Mouse (Mus musculus) ES-CJ7 (cell line): ENCODE measurements around the gene Slc7a15.
A peak's percentile ranks its signal among the peaks of the same experiment; 100 is the strongest.
"Not testable (repeated sequence)": the region's sequence is repeated elsewhere in the genome, so short reads cannot be mapped to it uniquely, and the experiment has no call there.

Experiments
- DNase-seq: peaks from one replicate; pipeline ENCODE4 v3.0.0; 2011; ENCODE audit warnings: low read depth, low spot score

Slc7a15 gene

GRCm38 (mm10) chr12:8598966-8599365 lies at the start of gene Slc7a15:
Slc7a15 (minus strand) TSS chr12:8599066.
- DNase-seq, result not testable (repeated sequence)

DNA sequence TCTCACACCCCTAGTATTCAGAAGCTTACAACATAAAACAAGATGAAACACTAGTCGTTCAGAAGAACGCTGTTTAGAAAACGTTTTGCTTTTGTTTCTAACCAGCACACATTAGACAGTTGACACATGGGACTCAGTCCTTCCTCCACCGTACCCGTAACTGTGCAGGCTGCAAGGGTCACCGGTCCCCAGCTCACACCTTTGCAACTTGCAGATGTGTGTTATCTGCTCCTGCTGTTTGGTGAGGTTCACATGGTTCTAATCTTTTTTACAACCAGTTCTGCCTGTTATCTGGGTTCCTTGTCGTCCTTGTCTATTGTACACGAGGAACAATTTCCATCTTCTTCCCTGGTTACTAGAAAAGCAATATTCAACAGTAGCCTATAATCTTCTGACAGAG lies 49.3 kb upstream of the Slc7a15 start:
- not testable (repeated sequence) for DNase-seq

DNA sequence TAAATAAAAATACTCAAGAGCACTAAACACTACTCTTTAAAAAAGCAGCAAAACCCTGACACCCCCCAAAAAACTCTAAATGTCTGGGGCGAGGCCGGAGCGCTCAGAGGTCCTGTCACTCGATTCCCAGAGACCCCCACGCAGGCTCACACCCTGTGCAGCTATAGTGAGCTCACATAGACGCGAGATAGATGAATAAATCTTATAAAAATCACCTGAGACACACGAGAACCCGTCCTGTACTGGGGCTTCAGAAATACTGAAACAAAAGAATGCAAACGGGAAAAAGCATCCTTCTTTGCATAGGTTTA lies 42.5 kb upstream of the Slc7a15 start:
- no peak for DNase-seq

DNA sequence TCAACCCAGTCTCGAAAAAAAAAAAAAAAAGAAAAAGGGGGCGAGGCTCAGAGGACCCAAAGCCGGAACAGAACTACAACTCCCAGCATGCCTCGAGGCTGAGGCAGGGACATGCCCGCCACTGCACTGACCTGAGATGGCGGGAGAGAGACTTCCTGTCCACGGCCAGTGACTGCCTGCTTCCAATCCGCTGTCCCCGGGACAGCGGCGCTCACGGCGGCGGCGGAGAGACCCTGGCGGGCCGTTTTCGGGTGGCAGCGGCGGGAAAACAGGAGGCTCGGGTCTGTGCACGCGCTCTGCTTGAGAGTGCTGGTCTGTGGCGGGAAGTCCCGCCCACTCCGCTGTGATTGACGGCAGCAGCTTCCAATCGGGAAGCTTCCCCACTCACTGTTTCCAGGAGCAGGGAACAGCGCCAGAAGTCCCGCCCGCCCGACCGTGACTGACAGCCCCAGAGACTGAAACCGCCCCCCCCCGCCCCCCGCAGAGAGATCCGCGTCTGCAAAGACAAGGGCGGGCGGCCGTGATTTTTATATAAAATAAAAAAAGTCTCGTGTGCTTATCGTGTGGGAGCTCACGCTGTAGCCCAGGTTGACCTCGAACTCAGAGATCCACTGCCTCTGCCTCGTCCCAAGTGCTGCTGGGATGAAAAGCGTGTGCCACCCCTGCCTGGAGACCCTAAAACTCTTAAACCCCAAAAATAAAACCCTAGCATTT lies 42.0 kb upstream of the Slc7a15 start:
- DNase-seq, result peak; percentile 91

DNA sequence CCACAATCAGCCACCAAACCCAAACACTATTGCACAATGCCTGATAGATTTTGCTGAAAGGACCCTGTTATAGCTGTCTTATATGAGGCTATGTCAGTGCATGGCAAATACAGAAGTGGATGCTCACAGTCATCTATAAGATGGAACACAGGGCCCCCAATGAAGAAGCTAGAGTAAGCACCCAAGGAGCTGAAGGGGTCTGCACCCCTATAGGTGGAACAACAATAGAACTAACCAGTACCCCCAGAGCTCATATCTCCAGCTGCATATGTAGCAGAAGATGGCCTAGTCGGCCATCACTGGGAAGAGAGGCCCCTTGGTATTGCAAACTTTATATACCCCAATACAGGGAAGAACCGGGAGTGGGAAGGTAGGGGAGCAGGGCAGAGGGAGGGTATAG lies 41.3 kb upstream of the Slc7a15 start:
- not testable (repeated sequence) for DNase-seq

DNA sequence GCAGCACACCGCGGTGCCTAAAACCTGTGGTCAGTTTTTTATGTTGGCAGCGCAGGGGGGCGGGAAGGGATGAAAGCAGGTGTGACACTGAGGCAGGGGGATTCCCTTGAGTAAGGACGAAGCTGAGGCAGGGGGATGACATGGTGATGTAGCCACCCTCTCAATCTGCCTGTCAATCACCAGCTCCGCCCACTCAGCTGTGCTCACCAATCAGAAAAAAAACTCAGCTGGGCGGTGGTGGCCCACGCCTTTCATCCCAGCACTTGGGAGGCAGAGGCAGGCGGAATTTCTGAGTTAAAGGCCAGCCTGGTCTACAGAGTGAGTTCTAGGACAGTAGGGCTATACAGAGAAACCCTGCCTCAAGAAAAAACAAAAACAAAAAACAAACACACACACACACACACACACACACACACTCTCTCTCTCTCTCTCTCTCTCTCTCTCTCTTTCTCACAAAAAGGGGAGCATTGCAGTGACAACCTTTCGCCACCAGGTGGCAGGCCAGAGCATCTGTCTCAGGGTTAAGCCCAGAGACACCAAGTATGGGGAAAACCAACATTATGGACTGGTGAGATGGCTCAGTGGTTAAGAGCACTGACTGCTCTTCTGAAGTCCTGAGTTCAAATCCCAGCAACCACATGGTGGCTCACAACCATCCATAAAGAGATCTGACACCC lies 39.7 kb upstream of the Slc7a15 start:
- DNase-seq, result peak; percentile 94

DNA sequence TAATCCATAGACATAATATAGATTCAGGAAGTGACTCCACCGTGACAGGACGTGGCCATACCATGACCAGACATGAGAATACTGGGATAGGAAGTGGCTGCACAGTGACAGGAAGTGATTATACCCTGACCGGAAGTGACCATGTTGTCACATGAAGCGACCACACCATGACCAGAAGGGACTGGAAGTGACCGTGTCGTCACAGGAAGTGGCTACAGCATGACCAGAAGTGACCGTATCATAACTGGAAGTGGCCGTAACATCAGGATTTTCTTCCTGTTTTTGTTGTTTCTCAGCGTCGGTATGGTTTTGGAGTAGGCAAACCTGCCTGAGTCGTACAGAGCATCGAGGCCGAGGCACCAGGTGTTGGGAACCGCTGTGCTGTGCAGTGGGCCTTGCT lies 38.1 kb upstream of the Slc7a15 start:
- DNase-seq, result no peak

- peak; percentile 39 for DNase-seq
Measured at GRCm38 (mm10) chr12:8635546-8635945, 36.7 kb upstream of the Slc7a15 start.

DNA sequence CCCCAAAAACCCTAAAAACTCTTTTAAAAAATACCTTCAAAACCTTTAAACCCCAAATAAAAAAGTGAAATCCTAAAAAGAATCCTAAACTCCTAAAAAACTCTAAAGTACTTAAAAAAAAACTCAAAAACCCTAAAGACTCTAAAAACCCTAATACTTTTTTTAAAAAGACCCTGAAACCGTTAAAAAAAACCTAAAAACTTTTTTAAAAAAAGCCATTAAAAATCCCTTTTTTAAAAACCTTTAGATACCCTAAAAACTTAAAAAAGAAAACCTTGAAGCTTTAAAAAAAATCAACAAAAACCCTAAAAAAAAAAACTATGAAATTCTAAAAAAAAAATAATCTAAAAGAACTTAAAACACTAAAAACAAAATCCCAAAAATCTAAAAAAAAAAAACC lies 35.4 kb upstream of the Slc7a15 start:
- no peak for DNase-seq

GRCm38 (mm10) chr12:8632737-8633365 lies 34.0 kb upstream of the Slc7a15 start:
- DNase-seq, result no peak

DNA sequence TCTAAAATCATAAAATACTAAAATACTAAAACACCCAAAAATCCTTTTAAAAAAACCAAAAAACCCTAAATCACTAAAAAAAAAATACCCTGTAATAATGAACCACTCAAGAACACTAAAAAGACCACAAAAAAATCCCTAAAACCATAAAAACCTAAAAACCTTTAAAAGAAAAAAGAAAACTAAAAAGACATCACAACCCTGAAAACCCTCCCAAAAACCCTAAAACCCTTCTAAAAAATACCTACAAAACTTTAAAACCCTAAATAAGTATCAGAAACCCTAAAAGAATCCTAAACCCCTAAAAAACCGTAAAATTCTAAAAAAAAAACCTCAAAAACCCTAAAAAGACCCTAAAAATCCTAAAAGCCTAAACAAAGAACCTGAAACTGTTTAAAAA lies 32.8 kb upstream of the Slc7a15 start:
- DNase-seq, result no peak

- no peak for DNase-seq
Measured at GRCm38 (mm10) chr12:8629537-8629936, 30.7 kb upstream of the Slc7a15 start.

DNA sequence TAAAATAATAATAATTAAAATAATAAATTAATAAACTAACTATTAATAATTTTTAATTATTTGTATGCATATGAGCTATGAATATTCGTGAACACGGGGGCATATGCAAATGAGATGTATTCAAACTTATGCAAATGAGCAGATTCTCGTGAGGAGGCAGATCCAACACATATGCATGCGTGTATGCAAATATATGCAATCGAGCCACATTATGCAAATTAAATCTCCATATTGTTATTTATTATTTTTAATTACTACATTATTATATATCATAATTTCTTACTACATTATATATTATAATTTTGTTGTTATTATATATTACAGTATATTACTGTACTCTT lies 21.8 kb upstream of the Slc7a15 start:
- no peak for DNase-seq

GRCm38 (mm10) chr12:8619827-8620677 lies 21.2 kb upstream of the Slc7a15 start:
- peak; percentile 67 for DNase-seq

- no peak for DNase-seq
Measured at GRCm38 (mm10) chr12:8618271-8618670, 19.4 kb upstream of the Slc7a15 start.

DNA sequence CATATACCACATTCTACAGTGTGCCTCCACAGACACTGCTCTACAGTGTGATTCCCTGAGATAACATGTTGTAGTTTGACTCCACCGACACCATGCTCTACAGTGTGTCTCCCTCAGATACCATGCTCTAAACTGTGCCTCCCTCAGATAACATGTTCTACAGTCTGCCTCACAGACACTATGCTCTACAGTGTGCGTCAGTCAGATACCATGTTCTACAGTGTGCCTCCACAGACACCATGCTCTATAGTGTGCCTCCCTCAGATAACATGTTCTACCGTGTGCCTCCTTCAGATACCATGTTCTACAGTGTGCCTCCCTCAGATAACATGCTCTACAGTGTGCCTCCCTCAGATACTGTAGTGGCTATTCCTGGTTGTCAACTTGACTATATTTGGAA lies 10.2 kb upstream of the Slc7a15 start:
- no peak for DNase-seq

GRCm38 (mm10) chr12:8595611-8596010 lies 3.3 kb downstream of the Slc7a15 start:
- DNase-seq, result no peak

GRCm38 (mm10) chr12:8591326-8591725 lies 7.5 kb downstream of the Slc7a15 start:
- DNase-seq, result not testable (repeated sequence)

DNA sequence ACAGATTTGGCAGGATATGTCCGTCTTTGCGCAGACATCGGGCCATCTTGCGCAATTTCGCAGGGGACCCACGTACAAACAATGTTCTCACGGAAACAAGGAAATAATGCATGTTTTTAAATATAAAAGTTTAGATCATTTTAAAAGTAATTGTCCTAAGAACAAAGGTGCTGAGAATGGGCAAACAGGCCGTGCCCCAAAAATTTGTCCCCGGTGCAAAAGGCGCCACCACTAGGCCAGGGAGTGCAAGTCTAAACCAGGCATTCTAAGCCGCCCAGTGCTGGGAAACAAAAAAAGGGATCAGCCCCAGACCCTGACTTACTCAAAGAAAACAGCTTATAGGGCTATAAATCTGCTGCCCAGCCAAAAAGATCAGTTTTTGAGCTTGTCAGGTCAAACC lies 25.5 kb downstream of the Slc7a15 start:
- no peak for DNase-seq

DNA sequence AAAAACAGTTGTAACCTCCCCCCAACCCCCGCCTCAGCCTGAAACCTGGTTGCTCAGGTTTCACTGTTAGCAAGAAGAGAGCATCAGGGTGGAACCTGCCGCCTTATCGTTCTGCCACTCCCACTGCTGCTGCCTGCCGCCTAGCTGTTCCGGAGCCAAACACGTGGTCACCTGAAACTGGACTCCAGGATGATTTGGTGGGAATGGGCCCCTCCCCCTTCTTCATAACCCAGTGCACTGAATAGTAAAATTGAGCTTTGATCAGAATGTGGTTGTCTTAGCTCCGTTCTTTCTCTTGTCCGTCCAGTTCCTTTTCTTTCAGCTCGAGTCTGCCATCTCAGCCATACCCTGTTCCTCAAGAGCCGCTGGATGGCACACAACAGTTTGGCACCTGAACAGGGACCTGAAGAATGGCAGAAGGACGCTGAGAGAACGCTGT lies 26.9 kb downstream of the Slc7a15 start:
- not testable (repeated sequence) for DNase-seq

GRCm38 (mm10) chr12:8571287-8571902 lies 27.5 kb downstream of the Slc7a15 start:
- not testable (repeated sequence) for DNase-seq

- not testable (repeated sequence) for DNase-seq
Measured at GRCm38 (mm10) chr12:8562213-8562612, 36.7 kb downstream of the Slc7a15 start.
